Comparison of ENCODE assay signal across 30 mouse cellular contexts in genomic region chr14:34504377-34504776, GRCm38 (mm10). TPM values are rescaled to one million over a fixed set of nuclear protein-coding genes. Genes with fewer than 3 reads are reported as not detected.
DNase-seq lines count a peak whose midpoint lies in the region; ATAC-seq and TF ChIP-seq lines count a peak whose summit lies in the region.
"Had no signal": no experiment of that assay in that cellular context is flagged by ENCODE, and none has a peak within 500 bp of the region (broad histone marks: within the 10 kb centered on the region; RNA-seq: fewer than 3 reads in every experiment).

No protein-coding gene starts in this region.

- 86% methylated on average over 5 of the region's 5 CpGs for WGBS in heart, embryonic 10.5 days
- WGBS in heart, embryonic 12.5 days: 81% methylated on average over 5 of the region's 5 CpGs
- WGBS in olfactory bulb, adult 2 months: 88% methylated on average over 5 of the region's 5 CpGs

- no peak for TF ChIP-seq CTCF in CH12.LX (conservative IDR thresholded peaks at IDR 0.05 in 1 of 2, IDR thresholded peaks at IDR 0.05 in 1 of 2; ENCODE audit: low read depth in 2 of 2, low read length in 2 of 2)
- no peak for TF ChIP-seq CTCF in olfactory bulb, adult 2 months (IDR thresholded peaks at IDR 0.05; ENCODE audit: insufficient read depth, low read depth, low read length)

- no peak for TF ChIP-seq RAD21 in CH12.LX (IDR thresholded peaks at IDR 0.05; ENCODE audit: low read depth, low read length)

- peaks cover 28% of the 10 kb centered on the region for H3K79me2 ChIP-seq in CH12.LX (replicated peaks; ENCODE audit: control insufficient read depth, extremely low read depth, insufficient read depth, poor library complexity, severe bottlenecking)

- H3K36me3 ChIP-seq in heart, embryonic 10.5 days: no peaks in the 10 kb centered on the region
- no peaks in the 10 kb centered on the region for H3K36me3 ChIP-seq in heart, embryonic 12.5 days
- no peaks in the 10 kb centered on the region for H3K36me3 ChIP-seq in CH12.LX (replicated peaks in 1 of 2; ENCODE audit: control insufficient read depth in 1 of 2, insufficient read depth in 1 of 2, low read length in 1 of 2)
- H3K36me3 ChIP-seq: embryonic facial prominence, embryonic 13.5 days; G1E; heart, embryonic 13.5 days; neural tube, embryonic 15.5 days had no signal

- dilution Hi-C loops in CH12.LX (cut with MboI; ENCODE audit: extremely low pct_ligation_motif_present, extremely low pct_unique_long_range_greater_than_20kb, low sequenced_read_pairs): no loop called here

- no peak overlapping the region for H3K9ac ChIP-seq in heart, embryonic 12.5 days
- H3K9ac ChIP-seq in CH12.LX (ENCODE audit: insufficient read depth, low read depth): no peak overlapping the region
- H3K9ac ChIP-seq: embryonic facial prominence, embryonic 13.5 days; liver, embryonic 14.5 days; neural tube, embryonic 15.5 days had no signal

- H3K4me3 ChIP-seq in heart, embryonic 10.5 days: no peak overlapping the region
- no peak overlapping the region for H3K4me3 ChIP-seq in heart, embryonic 12.5 days
- H3K4me3 ChIP-seq in CH12.LX (replicated peaks in 1 of 3; ENCODE audit: low read depth in 2 of 3, low read length in 2 of 3, poor library complexity in 1 of 3): no peak overlapping the region
- no peak overlapping the region for H3K4me3 ChIP-seq in olfactory bulb, adult 2 months (ENCODE audit: insufficient read depth, low read depth, low read length)
- H3K4me3 ChIP-seq: embryonic facial prominence, embryonic 13.5 days had no signal

- no peaks in the 10 kb centered on the region for H3K9me3 ChIP-seq in heart, embryonic 10.5 days
- H3K9me3 ChIP-seq in heart, embryonic 12.5 days (replicated peaks): no peaks in the 10 kb centered on the region
- no peaks in the 10 kb centered on the region for H3K9me3 ChIP-seq in CH12.LX (replicated peaks; ENCODE audit: low read length)
- H3K9me3 ChIP-seq: embryonic facial prominence, embryonic 13.5 days; heart, embryonic 13.5 days; neural tube, embryonic 15.5 days had no signal

- peaks cover 55% of the 10 kb centered on the region for H3K4me1 ChIP-seq in heart, embryonic 10.5 days
- peaks cover 45% of the 10 kb centered on the region for H3K4me1 ChIP-seq in heart, embryonic 12.5 days (replicated peaks)
- H3K4me1 ChIP-seq in CH12.LX (ENCODE audit: control insufficient read depth in 1 of 2, insufficient read depth in 2 of 2): peaks cover 9 to 39% of the 10 kb centered on the region in 2 experiments
- H3K4me1 ChIP-seq in olfactory bulb, adult 2 months (ENCODE audit: control insufficient read depth, insufficient read depth, low read length): peaks cover 6% of the 10 kb centered on the region

- TF ChIP-seq POLR2A in CH12.LX (IDR thresholded peaks at IDR 0.05; ENCODE audit: low read depth, low read length): no peak
- no peak for TF ChIP-seq POLR2A in olfactory bulb, adult 2 months (IDR thresholded peaks at IDR 0.05; ENCODE audit: insufficient read depth, low read depth, low read length)

- H3K27ac ChIP-seq in heart, embryonic 10.5 days: peak overlapping the region; percentile 100
- no peak overlapping the region for H3K27ac ChIP-seq in heart, embryonic 12.5 days (ENCODE audit: poor library complexity, severe bottlenecking)
- no peak overlapping the region for H3K27ac ChIP-seq in CH12.LX (ENCODE audit: insufficient read depth, low read depth)
- peak overlapping the region; percentile 26; the same call in 1 of the 2 replicates for H3K27ac ChIP-seq in olfactory bulb, adult 2 months (ENCODE audit: insufficient read depth, low read depth, low read length)
- H3K27ac ChIP-seq: liver, embryonic 14.5 days; neural tube, embryonic 15.5 days had no signal

- peak; percentile 43 to 48 for DNase-seq in cerebellum, postnatal 10 days
- DNase-seq in cerebellum, adult 11 months: no peak
- no peak for DNase-seq in heart, embryonic 10.5 days (ENCODE audit: low spot score)
- DNase-seq in CH12.LX (ENCODE audit: extremely low read depth): no peak
- DNase-seq: adrenal gland, postnatal 25 days; cerebellum, adult 9-10 months; gastrocnemius, postnatal 25 days; kidney, adult 11 months; lung, postnatal 10 days; midbrain, embryonic 14.5 days; right cerebral cortex, postnatal 25 days; thymus, postnatal 14 days had no signal

- in situ Hi-C loops in CH12.LX (cut with MboI; ENCODE audit: low pct_ligation_motif_present, low pct_unique_long_range_greater_than_20kb, low sequenced_read_pairs): loop anchor here (5.0 kb wide), 1 partner anchor 43 kb away; no protein-coding TSS in a partner anchor

- no peaks in the 10 kb centered on the region; the same call in 1 of the 2 replicates for H3K27me3 ChIP-seq in heart, embryonic 10.5 days (ENCODE audit: insufficient read depth, poor library complexity, severe bottlenecking)
- H3K27me3 ChIP-seq in heart, embryonic 12.5 days (replicated peaks): no peaks in the 10 kb centered on the region
- H3K27me3 ChIP-seq in CH12.LX (replicated peaks): no peaks in the 10 kb centered on the region
- H3K27me3 ChIP-seq: embryonic facial prominence, embryonic 13.5 days; neural tube, embryonic 15.5 days had no signal

- no peak for TF ChIP-seq EP300 in CH12.LX (IDR thresholded peaks at IDR 0.05; ENCODE audit: low read length)

- no peak for ATAC-seq in heart, embryonic 12.5 days (ENCODE audit: insufficient number of reproducible peaks, low FRiP score)
- no peak for ATAC-seq in activated CD4-positive, CD25-positive, alpha-beta regulatory T cell, adult 4 months
- ATAC-seq in erythroid progenitor cell, adult 5-6 weeks (replicated peaks; ENCODE audit: low FRiP score, poor library complexity, severe bottlenecking): no peak
- ATAC-seq: CD4-positive, CD25-positive, alpha-beta regulatory T cell, adult 4 months had no signal

- H3K4me2 ChIP-seq in heart, embryonic 12.5 days: no peak overlapping the region
- no peak overlapping the region for H3K4me2 ChIP-seq in CH12.LX (ENCODE audit: insufficient read depth, low read depth, poor library complexity, severe bottlenecking)

TF ChIP-seq in CH12.LX, 34 proteins besides CTCF, POLR2A, EP300 and RAD21:
- peak; percentile 11; the same call in 1 of the 2 replicates for TF ChIP-seq SIN3A (IDR thresholded peaks at IDR 0.05; ENCODE audit: low read length)
- no peak for TF ChIP-seq SMC3 (IDR thresholded peaks at IDR 0.05; ENCODE audit: low read depth, low read length)

RNA-seq across cellular contexts. Expression of gene Bmpr1a, which starts 1.2 kb away (rescaled TPM):
- 48.0 and 48.9 TPM in 2 replicates for polyA plus RNA-seq in heart, embryonic 10.5 days (2016; fragmentation: Nextera tagmentation; extraction: Ambion mirVana)
- 53.9 and 58.0 TPM in 2 replicates for polyA plus RNA-seq in heart, embryonic 12.5 days (2016; fragmentation: Nextera tagmentation; extraction: Ambion mirVana)
- total RNA-seq in CH12.LX (2012; rRNA removed): 26.2 and 32.6 TPM in 2 replicates
- total RNA-seq in CH12.LX (2014; rRNA removed): 46.7 and 47.9 TPM in 2 replicates
- polyA plus RNA-seq in CH12.LX (2012; ENCODE audit: insufficient read length, low read depth): 29.8 and 30.1 TPM in 2 replicates
- not detected in 2 replicates for polyA plus RNA-seq in olfactory bulb, adult 2 months (2012; ENCODE audit: insufficient read depth, insufficient read length, low replicate concordance, missing spikeins)
- polyA plus RNA-seq in activated CD4-positive, CD25-positive, alpha-beta regulatory T cell, adult 4 months (2017; shearing (Covaris generic)): under 1 TPM; 0.38 to 0.40 TPM
- total RNA-seq in erythroid progenitor cell, adult 5-6 weeks (2015; ENCODE audit: low replicate concordance): 0.84 and 1.4 TPM in 2 replicates
- 1.2 TPM in 1 of 2 replicates, not detected in the other for total RNA-seq in erythroid progenitor cell, adult 5-6 weeks (2017; ENCODE audit: low replicate concordance)
- polyA plus RNA-seq: G1E had no signal

RNA-seq across cellular contexts. Expression of gene 9230112D13Rik, which starts 18.2 kb away (rescaled TPM):
- polyA plus RNA-seq in heart, embryonic 10.5 days (2016; fragmentation: Nextera tagmentation; extraction: Ambion mirVana): not detected in 2 replicates
- not detected in 2 replicates for polyA plus RNA-seq in heart, embryonic 12.5 days (2016; fragmentation: Nextera tagmentation; extraction: Ambion mirVana)
- total RNA-seq in CH12.LX (2012; rRNA removed): 0.80 and 1.6 TPM in 2 replicates
- total RNA-seq in CH12.LX (2014; rRNA removed): 1.7 and 2.6 TPM in 2 replicates
- polyA plus RNA-seq in CH12.LX (2012; ENCODE audit: insufficient read length, low read depth): 1.4 and 1.9 TPM in 2 replicates
- polyA plus RNA-seq in olfactory bulb, adult 2 months (2012; ENCODE audit: insufficient read depth, insufficient read length, low replicate concordance, missing spikeins): not detected in 2 replicates
- not detected for polyA plus RNA-seq in activated CD4-positive, CD25-positive, alpha-beta regulatory T cell, adult 4 months (2017; shearing (Covaris generic))
- total RNA-seq in erythroid progenitor cell, adult 5-6 weeks (2015; ENCODE audit: low replicate concordance): not detected in 2 replicates
- total RNA-seq in erythroid progenitor cell, adult 5-6 weeks (2017; ENCODE audit: low replicate concordance): not detected in 2 replicates
- total RNA-seq: adrenal gland, postnatal 25 days; G1E; gastrocnemius, postnatal 25 days; left cerebral cortex, postnatal 25 days; megakaryocyte, adult 5-6 weeks had no signal
- polyA plus RNA-seq: CD4-positive, CD25-positive, alpha-beta regulatory T cell, adult 4 months; embryonic facial prominence, embryonic 13.5 days; forebrain, embryonic 11.5 days; frontal cortex, adult 2 months; G1E; heart, embryonic 13.5 days; hindbrain, embryonic 11.5 days; kidney, embryonic 16.5 days; large intestine, adult 2 months; limb, embryonic 14.5 days; liver, embryonic 14.5 days; midbrain, embryonic 14.5 days; neural tube, embryonic 15.5 days had no signal

Comparison
In these comparisons a context has a peak if more than half of its experiments do, and no peak if none do; other contexts are left out.
1. DNase-seq: peak in cerebellum, postnatal 10 days (2 of 2); none in cerebellum, adult 11 months (single experiment), heart, embryonic 10.5 days (single experiment) and CH12.LX (single experiment).
2. H3K27ac ChIP-seq: peak in heart, embryonic 10.5 days (single experiment) and olfactory bulb, adult 2 months (single experiment); none in heart, embryonic 12.5 days (single experiment) and CH12.LX (single experiment).
3. RNA of gene Bmpr1a, which starts 1.2 kb away (polyA plus RNA-seq): 53.9 to 58.0 TPM in heart, embryonic 12.5 days, 48.0 to 48.9 TPM in heart, embryonic 10.5 days, 29.8 to 30.1 TPM in CH12.LX and not detected in olfactory bulb, adult 2 months; 0.38 to 0.40 TPM in activated CD4-positive, CD25-positive, alpha-beta regulatory T cell, adult 4 months; every median in the first group is over 10 times any median in the second.